Mouse (Mus musculus): Measurements from ENCODE around the gene Zbtb45. TPM values are rescaled to one million over a fixed set of nuclear protein-coding genes. Genes with fewer than 3 reads are reported as not detected.

Gene Zbtb45
- 10 to 100 TPM; 34.4 to 37.1 TPM for total RNA-seq (2021)

GRCm38 (mm10) chr7:13010005-13010908 is at the start of gene Zbtb45:
TSS of gene Zbtb45 (minus strand) at chr7:13010034.
- DNase-seq (ENCODE audit: low spot score in 2 of 2): no peak
- intact Hi-C loops (cut with DNase I): no loop called here

GRCm38 (mm10) chr7:13059536-13059935 is 49.7 kb upstream of the Zbtb45 start:
- DNase-seq (ENCODE audit: low spot score in 2 of 2): no peak
- intact Hi-C loops (cut with DNase I): loop anchor here (5.0 to 10.0 kb wide), 2 partner anchors 228 to 245 kb away; partner anchors contain the start of gene Zfp329

- intact Hi-C loops (cut with DNase I): loop anchor here (5.0 to 10.0 kb wide), 2 partner anchors 230 to 242 kb away; partner anchors contain the start of gene Zfp329
- DNase-seq (ENCODE audit: low spot score in 2 of 2): no peak
These were observed 47.3 kb upstream of the Zbtb45 start for GRCm38 (mm10) chr7:13056913-13057700.

GRCm38 (mm10) chr7:13054287-13055010 is 44.6 kb upstream of the Zbtb45 start, which contains the start of gene Mzf1:
TSS of gene Mzf1 (minus strand) at chr7:13054764.
- peak; percentile 96 to 99 for DNase-seq (ENCODE audit: low spot score in 2 of 2)
- intact Hi-C loops (cut with DNase I): loop anchor here (5.0 to 10.0 kb wide), 3 partner anchors 223 to 240 kb away; partner anchors contain the start of genes Lig1, Zfp329 and Zswim9

- intact Hi-C loops (cut with DNase I): loop anchor here (5.0 to 10.0 kb wide), 2 partner anchors 223 to 239 kb away; partner anchors contain the start of genes Lig1, Zfp329 and Zswim9
These were observed 44.1 kb upstream of the Zbtb45 start for GRCm38 (mm10) chr7:13053961-13054286.

GRCm38 (mm10) chr7:13053501-13053900 is 43.7 kb upstream of the Zbtb45 start:
- no peak for DNase-seq (ENCODE audit: low spot score in 2 of 2)
- intact Hi-C loops (cut with DNase I): loop anchor here (5.0 to 10.0 kb wide), 2 partner anchors 224 to 239 kb away; partner anchors contain the start of genes Lig1, Zfp329 and Zswim9

More at GRCm38 (mm10) chr7:13053961-13054286, 44.1 kb upstream of the Zbtb45 start:
- DNase-seq (ENCODE audit: low spot score in 2 of 2): no peak

- DNase-seq (ENCODE audit: low spot score in 2 of 2): no peak
- intact Hi-C loops (cut with DNase I): loop anchor here (5.0 to 10.0 kb wide), 2 partner anchors 224 to 238 kb away; partner anchors contain the start of genes Lig1, Zfp329 and Zswim9
These were observed 43.2 kb upstream of the Zbtb45 start for GRCm38 (mm10) chr7:13053001-13053400.

GRCm38 (mm10) chr7:13046084-13046483 is 36.2 kb upstream of the Zbtb45 start:
- peak in 1 of 2 experiments; percentile 37 for DNase-seq (ENCODE audit: low spot score in 2 of 2)
- intact Hi-C loops (cut with DNase I): loop anchor here (1.0 to 2.0 kb wide), 2 partner anchors 37 to 133 kb away; no protein-coding TSS in a partner anchor

GRCm38 (mm10) chr7:13044254-13044625 is 34.4 kb upstream of the Zbtb45 start:
- no peak for DNase-seq (ENCODE audit: low spot score in 2 of 2)
- intact Hi-C loops (cut with DNase I): no loop called here

GRCm38 (mm10) chr7:13043445-13044253 is 33.8 kb upstream of the Zbtb45 start:
- intact Hi-C loops (cut with DNase I): no loop called here
- DNase-seq (ENCODE audit: low spot score in 2 of 2): peak; percentile 54 to 56

- intact Hi-C loops (cut with DNase I): no loop called here
- DNase-seq (ENCODE audit: low spot score in 2 of 2): peak in 1 of 2 experiments; percentile 9
These were observed 33.2 kb upstream of the Zbtb45 start for GRCm38 (mm10) chr7:13043120-13043444.

- no peak for DNase-seq (ENCODE audit: low spot score in 2 of 2)
- intact Hi-C loops (cut with DNase I): no loop called here
These were observed 32.7 kb upstream of the Zbtb45 start for GRCm38 (mm10) chr7:13042511-13042910.

GRCm38 (mm10) chr7:13041256-13041655 is 31.4 kb upstream of the Zbtb45 start:
- intact Hi-C loops (cut with DNase I): no loop called here
- no peak for DNase-seq (ENCODE audit: low spot score in 2 of 2)

- DNase-seq (ENCODE audit: low spot score in 2 of 2): no peak
- intact Hi-C loops (cut with DNase I): loop anchor here (5.0 to 10.0 kb wide), 3 partner anchors 62 to 554 kb away; partner anchors contain the start of genes Rps5 and Zfp446
These were observed 29.3 kb upstream of the Zbtb45 start for GRCm38 (mm10) chr7:13039181-13039580.

- intact Hi-C loops (cut with DNase I): loop anchor here (5.0 to 10.0 kb wide), 3 partner anchors 61 to 554 kb away; partner anchors contain the start of genes Rps5 and Zfp446
- peak in 1 of 2 experiments; percentile 27 for DNase-seq (ENCODE audit: low spot score in 2 of 2)
These were observed 28.9 kb upstream of the Zbtb45 start for GRCm38 (mm10) chr7:13038621-13039169.

- peak; percentile 100 for DNase-seq (ENCODE audit: low spot score in 2 of 2)
- intact Hi-C loops (cut with DNase I): loop anchor here (5.0 to 10.0 kb wide), 3 partner anchors 61 to 553 kb away; partner anchors contain the start of genes Rps5 and Zfp446
These were observed 28.2 kb upstream of the Zbtb45 start, which contains the start of gene Ube2m for GRCm38 (mm10) chr7:13037901-13038555. TSS of gene Ube2m (minus strand) at chr7:13038275.

- intact Hi-C loops (cut with DNase I): loop anchor here (5.0 to 10.0 kb wide), 3 partner anchors 60 to 553 kb away; partner anchors contain the start of genes Rps5 and Zfp446
- no peak for DNase-seq (ENCODE audit: low spot score in 2 of 2)
These were observed 27.5 kb upstream of the Zbtb45 start for GRCm38 (mm10) chr7:13037366-13037765.
